Mouse (Mus musculus): ENCODE data around the gene Mark2. TPM values are rescaled to one million over a fixed set of nuclear protein-coding genes. Genes with fewer than 3 reads are reported as not detected.

The Mark2 gene
- polyA plus RNA-seq, 1 experiment = 33.7 TPM

DNA sequence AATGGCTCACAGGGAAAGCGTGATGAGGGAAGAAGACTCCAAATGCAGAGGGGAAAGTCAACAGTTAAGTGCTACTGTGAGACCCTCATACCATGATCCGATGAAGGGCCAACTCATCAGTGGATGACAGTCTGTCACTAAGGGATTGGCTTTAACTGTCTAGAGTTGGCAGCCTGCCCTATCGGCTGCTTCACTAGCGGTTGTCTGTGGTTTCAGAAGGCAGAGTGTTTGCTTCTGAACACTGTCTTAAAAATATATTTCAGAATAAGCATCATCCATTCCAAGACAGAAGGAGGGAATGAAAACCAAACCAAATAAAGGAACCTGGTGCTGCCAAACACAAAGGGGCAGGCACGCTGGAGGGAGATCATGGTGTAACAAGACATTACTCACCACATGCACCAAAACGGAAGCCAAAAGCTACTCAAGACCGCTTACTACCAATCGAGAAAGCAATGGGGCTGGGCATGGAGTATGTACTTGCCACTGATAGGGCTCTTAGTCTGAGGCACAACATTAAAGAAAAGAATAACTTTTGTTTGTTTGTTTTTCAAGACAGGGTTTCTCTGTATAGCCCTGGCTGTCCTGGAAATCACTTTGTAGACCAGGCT, 26.6 kb downstream of the Mark2 start:
- H3K4me2 ChIP-seq (ENCODE audit: low read depth) = peak overlapping the region; percentile 74
- no peak overlapping the region for H3K4me3 ChIP-seq
- no peak overlapping the region for H3ac ChIP-seq (ENCODE audit: control insufficient read depth, insufficient read length)
- TF ChIP-seq MYOG (IDR thresholded peaks at IDR 0.05; ENCODE audit: control insufficient read depth in 1 of 3, insufficient read depth in 1 of 3, insufficient read length in 2 of 3, low read depth in 2 of 3) (no peak), TCF12 (IDR thresholded peaks at IDR 0.05; ENCODE audit: insufficient read depth, poor library complexity, severe bottlenecking) (no peak)
- no peaks in the 10 kb centered on the region for H3K36me3 ChIP-seq (ENCODE audit: control insufficient read depth, insufficient read depth)
- peaks cover 88% of the 10 kb centered on the region for H3K79me2 ChIP-seq (ENCODE audit: control insufficient read depth, insufficient read depth)
- H3K27me3 ChIP-seq (ENCODE audit: control insufficient read depth, insufficient read depth, insufficient read length) = no peaks in the 10 kb centered on the region

GRCm38 (mm10) chr19:7313660-7314059, 28.0 kb downstream of the Mark2 start:
- no peaks in the 10 kb centered on the region for H3K36me3 ChIP-seq (ENCODE audit: control insufficient read depth, insufficient read depth)

GRCm38 (mm10) chr19:7311306-7311705, 30.4 kb downstream of the Mark2 start:
- no peak overlapping the region for H3K4me3 ChIP-seq
- H3K79me2 ChIP-seq (ENCODE audit: control insufficient read depth, insufficient read depth) = peaks cover 77% of the 10 kb centered on the region
- peak overlapping the region; percentile 25 for H3K4me2 ChIP-seq (ENCODE audit: low read depth)
- H3K27me3 ChIP-seq (ENCODE audit: control insufficient read depth, insufficient read depth, insufficient read length) = no peaks in the 10 kb centered on the region
- TF ChIP-seq MYOG (IDR thresholded peaks at IDR 0.05; ENCODE audit: control insufficient read depth in 1 of 3, insufficient read depth in 1 of 3, insufficient read length in 2 of 3, low read depth in 2 of 3) = no peak
- no peak for TF ChIP-seq CEBPB (IDR thresholded peaks at IDR 0.05; ENCODE audit: insufficient read depth, poor library complexity, severe bottlenecking)
- no peak for TF ChIP-seq POLR2A (IDR thresholded peaks at IDR 0.05; ENCODE audit: insufficient read length, low read depth)
- TF ChIP-seq TCF12 (IDR thresholded peaks at IDR 0.05; ENCODE audit: insufficient read depth, poor library complexity, severe bottlenecking) = no peak
- no peak for TF ChIP-seq MAX (IDR thresholded peaks at IDR 0.05; ENCODE audit: low read depth)
- no peak for TF ChIP-seq E2F4 (IDR thresholded peaks at IDR 0.05; ENCODE audit: insufficient read depth)
- no peak for TF ChIP-seq POLR2AphosphoS2 (IDR thresholded peaks at IDR 0.05; ENCODE audit: insufficient read length, low read depth)
- no peak for TF ChIP-seq SRF (IDR thresholded peaks at IDR 0.05; ENCODE audit: control insufficient read depth, insufficient read length, low read depth)
- TF ChIP-seq REST (IDR thresholded peaks at IDR 0.05; ENCODE audit: insufficient read depth, insufficient read length) = no peak
- no peak for TF ChIP-seq TCF3 (IDR thresholded peaks at IDR 0.05; ENCODE audit: insufficient read length, low read depth)
- no peak for TF ChIP-seq USF1 (IDR thresholded peaks at IDR 0.05; ENCODE audit: low read depth)
- no peak for TF ChIP-seq MYOD1 (IDR thresholded peaks at IDR 0.05; ENCODE audit: control insufficient read depth in 1 of 3, insufficient read length in 2 of 3, low read depth in 2 of 3)
- H3ac ChIP-seq (ENCODE audit: control insufficient read depth, insufficient read length) = no peak overlapping the region
- H3K36me3 ChIP-seq (ENCODE audit: control insufficient read depth, insufficient read depth) = no peaks in the 10 kb centered on the region

More at GRCm38 (mm10) chr19:7313660-7314059, 28.0 kb downstream of the Mark2 start:
- H3K4me2 ChIP-seq (ENCODE audit: low read depth) = no peak overlapping the region
- no peaks in the 10 kb centered on the region for H3K27me3 ChIP-seq (ENCODE audit: control insufficient read depth, insufficient read depth, insufficient read length)
- H3ac ChIP-seq (ENCODE audit: control insufficient read depth, insufficient read length) = no peak overlapping the region
- H3K79me2 ChIP-seq (ENCODE audit: control insufficient read depth, insufficient read depth) = peaks cover 88% of the 10 kb centered on the region
- TF ChIP-seq REST (IDR thresholded peaks at IDR 0.05; ENCODE audit: insufficient read depth, insufficient read length) (no peak), E2F4 (IDR thresholded peaks at IDR 0.05; ENCODE audit: insufficient read depth) (no peak), MYOG (IDR thresholded peaks at IDR 0.05; ENCODE audit: control insufficient read depth in 1 of 3, insufficient read depth in 1 of 3, insufficient read length in 2 of 3, low read depth in 2 of 3) (peak in 1 of 3 experiments; percentile 35), MYOD1 (IDR thresholded peaks at IDR 0.05; ENCODE audit: control insufficient read depth in 1 of 3, insufficient read length in 2 of 3, low read depth in 2 of 3) (peak in 2 of 3 experiments; percentile 21 to 61), POLR2AphosphoS2 (IDR thresholded peaks at IDR 0.05; ENCODE audit: insufficient read length, low read depth) (no peak)
- no peak overlapping the region for H3K4me3 ChIP-seq

GRCm38 (mm10) chr19:7310704-7311103, 31.0 kb downstream of the Mark2 start:
- TF ChIP-seq TCF12 (IDR thresholded peaks at IDR 0.05; ENCODE audit: insufficient read depth, poor library complexity, severe bottlenecking) (no peak), USF1 (IDR thresholded peaks at IDR 0.05; ENCODE audit: low read depth) (no peak), MYOD1 (IDR thresholded peaks at IDR 0.05; ENCODE audit: control insufficient read depth in 1 of 3, insufficient read length in 2 of 3, low read depth in 2 of 3) (peak in 1 of 3 experiments; percentile 30), MAX (IDR thresholded peaks at IDR 0.05; ENCODE audit: low read depth) (no peak)
- Histone ChIP-seq H3K36me3 (ENCODE audit: control insufficient read depth, insufficient read depth) (no peaks in the 10 kb centered on the region), H3ac (ENCODE audit: control insufficient read depth, insufficient read length) (no peak overlapping the region), H3K4me3 (no peak overlapping the region), H3K27me3 (ENCODE audit: control insufficient read depth, insufficient read depth, insufficient read length) (no peaks in the 10 kb centered on the region), H3K4me2 (ENCODE audit: low read depth) (peak overlapping the region; percentile 25), H3K79me2 (ENCODE audit: control insufficient read depth, insufficient read depth) (peaks cover 77% of the 10 kb centered on the region)

DNA sequence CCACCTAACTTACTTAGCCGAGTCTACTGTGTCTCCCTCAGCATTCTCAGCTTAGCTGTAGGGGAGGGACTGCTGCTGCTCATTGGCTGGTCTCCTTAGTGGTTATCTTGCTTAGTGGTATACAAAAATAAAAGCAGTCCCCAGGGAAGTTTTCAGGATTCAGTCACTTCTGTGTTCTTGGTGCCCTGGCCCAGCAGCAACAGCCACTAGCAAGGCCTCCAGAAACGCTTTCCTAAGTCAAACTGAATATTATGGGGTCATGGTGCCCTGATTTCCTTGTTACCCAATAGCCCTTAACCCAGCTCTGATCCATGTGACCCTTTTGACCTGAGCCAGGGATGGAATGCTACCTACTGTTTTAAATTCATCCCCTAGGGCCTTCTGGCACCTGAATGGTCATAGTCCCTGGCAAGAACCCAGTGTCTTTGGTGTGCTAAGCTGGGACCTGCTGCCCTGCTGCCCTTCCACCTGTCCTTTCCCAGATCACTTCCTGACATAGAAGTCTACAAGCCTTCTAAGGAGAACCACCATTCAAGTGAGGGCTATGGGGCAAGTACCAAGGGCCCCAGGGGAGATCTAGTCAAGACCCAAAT, 31.8 kb downstream of the Mark2 start:
- no peak overlapping the region for H3K4me2 ChIP-seq (ENCODE audit: low read depth)
- TF ChIP-seq MYOG (IDR thresholded peaks at IDR 0.05; ENCODE audit: control insufficient read depth in 1 of 3, insufficient read depth in 1 of 3, insufficient read length in 2 of 3, low read depth in 2 of 3) (no peak), MAX (IDR thresholded peaks at IDR 0.05; ENCODE audit: low read depth) (no peak), TCF3 (IDR thresholded peaks at IDR 0.05; ENCODE audit: insufficient read length, low read depth) (no peak), E2F4 (IDR thresholded peaks at IDR 0.05; ENCODE audit: insufficient read depth) (no peak), POLR2A (IDR thresholded peaks at IDR 0.05; ENCODE audit: insufficient read length, low read depth) (no peak), POLR2AphosphoS2 (IDR thresholded peaks at IDR 0.05; ENCODE audit: insufficient read length, low read depth) (no peak), USF1 (IDR thresholded peaks at IDR 0.05; ENCODE audit: low read depth) (no peak), MYOD1 (IDR thresholded peaks at IDR 0.05; ENCODE audit: control insufficient read depth in 1 of 3, insufficient read length in 2 of 3, low read depth in 2 of 3) (peak in 1 of 3 experiments; percentile 14)
- H3ac ChIP-seq (ENCODE audit: control insufficient read depth, insufficient read length) = no peak overlapping the region
- peaks cover 76% of the 10 kb centered on the region for H3K79me2 ChIP-seq (ENCODE audit: control insufficient read depth, insufficient read depth)
- no peaks in the 10 kb centered on the region for H3K36me3 ChIP-seq (ENCODE audit: control insufficient read depth, insufficient read depth)
- H3K4me3 ChIP-seq = no peak overlapping the region
- no peaks in the 10 kb centered on the region for H3K27me3 ChIP-seq (ENCODE audit: control insufficient read depth, insufficient read depth, insufficient read length)

Measured in myocyte (in vitro differentiated cells).